Mouse (Mus musculus): ENCODE results near the gene Ccdc90b. TPM values are rescaled to one million over a fixed set of nuclear protein-coding genes. Genes with fewer than 3 reads are reported as not detected.

Gene Ccdc90b
- polyA plus RNA-seq (2012; rRNA removed): 7.9 and 10.8 TPM in 2 replicates

DNA sequence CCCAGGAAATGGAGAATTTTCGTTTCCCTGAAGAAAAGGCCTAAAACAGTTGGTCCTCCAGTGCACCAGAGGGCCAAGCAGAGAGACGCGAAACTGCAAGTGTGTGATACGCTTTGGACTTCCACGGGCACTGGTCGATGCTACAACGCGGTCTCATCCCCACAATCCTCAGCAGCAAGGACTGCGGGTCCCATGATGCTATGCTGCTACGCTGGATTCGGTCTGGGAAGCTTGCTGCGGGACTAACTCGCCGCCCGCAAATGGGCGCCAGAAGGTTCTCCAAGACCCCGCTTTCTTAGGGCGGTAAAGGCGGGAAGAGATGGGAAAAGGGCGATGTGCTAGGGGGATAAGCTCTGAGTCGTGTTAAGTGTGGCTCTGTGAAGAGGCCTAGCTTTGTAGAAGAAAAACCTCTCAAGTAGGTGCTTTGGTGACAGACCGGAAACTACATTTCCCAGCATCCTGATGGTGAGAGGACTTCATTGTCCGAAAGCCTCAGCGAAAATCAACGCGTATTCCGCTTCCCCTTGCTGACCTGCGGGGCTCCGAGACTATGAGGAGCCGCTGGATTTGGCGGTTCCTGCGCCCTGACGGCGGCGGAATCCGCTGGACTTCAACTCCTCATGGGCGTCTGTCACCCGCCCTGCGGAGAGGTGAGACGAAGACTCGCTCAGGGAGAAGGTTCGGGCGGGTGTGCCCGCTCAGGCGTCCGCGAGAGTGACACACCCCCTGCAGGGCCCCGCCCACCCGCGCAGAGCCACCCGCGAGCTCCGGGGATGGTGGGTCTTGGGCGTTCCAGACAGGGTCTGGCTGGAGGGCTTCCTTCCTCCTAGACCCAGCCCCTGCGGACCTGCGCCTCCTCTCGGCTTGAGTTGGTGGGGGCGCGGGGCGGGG is at the start of gene Ccdc90b:
Gene Ccdc90b (plus strand): TSS at position 164 of the 891 bp plus-strand sequence.
- peak; percentile 91 for DNase-seq (ENCODE audit: low read depth)

DNA sequence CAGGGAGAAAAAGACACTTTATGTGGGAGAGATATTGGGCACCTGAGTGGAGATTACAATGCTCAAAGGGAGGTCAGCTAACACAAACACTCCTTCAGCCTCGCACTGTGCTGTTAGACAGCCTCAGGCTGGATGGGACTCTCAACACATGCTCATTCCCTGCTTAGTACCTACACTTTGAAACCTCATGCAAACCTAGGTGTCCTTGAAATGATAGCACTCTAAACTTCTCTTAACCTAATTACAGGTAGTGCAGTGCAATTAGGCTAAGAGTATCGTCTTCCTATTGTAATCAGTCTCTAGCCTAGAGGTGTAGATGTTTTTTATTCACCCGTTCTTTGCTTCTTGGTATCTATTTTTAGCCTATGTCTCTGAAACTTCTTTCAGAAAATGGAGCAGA is 40.6 kb upstream of the Ccdc90b start:
- peak; percentile 19 for DNase-seq (ENCODE audit: low read depth)

DNA sequence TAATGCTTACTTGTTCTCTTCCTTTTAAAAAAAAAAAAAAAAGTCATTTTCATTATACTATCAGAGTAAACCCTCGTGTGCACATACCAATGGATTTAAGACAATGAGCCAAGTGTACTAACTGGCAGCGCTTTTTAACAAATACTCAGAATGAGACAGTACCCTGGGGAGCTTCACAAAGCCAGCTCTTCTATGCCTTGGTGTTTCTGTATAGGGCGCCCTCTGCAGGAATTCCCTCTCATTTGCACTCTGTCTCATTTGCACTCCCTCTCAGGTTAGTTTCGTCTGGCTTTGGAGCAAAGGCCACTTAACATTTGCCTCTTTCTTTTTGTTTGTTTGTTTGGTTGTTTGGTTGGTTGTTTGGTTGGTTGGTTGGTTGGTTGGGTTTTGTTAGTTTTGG is 40.1 kb upstream of the Ccdc90b start:
- DNase-seq (ENCODE audit: low read depth): peak; percentile 4

DNA sequence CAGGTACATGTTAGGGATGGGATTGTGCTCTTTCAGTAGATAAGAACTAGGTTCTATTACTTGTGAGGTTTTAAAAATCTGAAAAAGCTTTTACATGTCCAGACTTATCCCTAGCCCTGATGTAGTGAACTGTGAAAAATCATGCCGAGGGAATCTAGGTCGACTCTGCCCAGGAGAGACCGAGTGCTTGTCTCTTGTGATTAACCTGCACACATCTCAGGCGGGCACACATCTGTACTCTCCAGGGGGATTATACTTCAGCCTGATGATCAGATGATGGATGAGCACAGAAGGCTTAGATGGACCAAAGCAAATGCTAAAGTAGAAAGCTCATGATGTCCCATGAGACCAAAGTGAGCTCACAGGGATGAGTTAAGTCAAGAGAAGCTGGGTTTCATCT is 31.7 kb upstream of the Ccdc90b start:
- no peak for DNase-seq (ENCODE audit: low read depth)

DNA sequence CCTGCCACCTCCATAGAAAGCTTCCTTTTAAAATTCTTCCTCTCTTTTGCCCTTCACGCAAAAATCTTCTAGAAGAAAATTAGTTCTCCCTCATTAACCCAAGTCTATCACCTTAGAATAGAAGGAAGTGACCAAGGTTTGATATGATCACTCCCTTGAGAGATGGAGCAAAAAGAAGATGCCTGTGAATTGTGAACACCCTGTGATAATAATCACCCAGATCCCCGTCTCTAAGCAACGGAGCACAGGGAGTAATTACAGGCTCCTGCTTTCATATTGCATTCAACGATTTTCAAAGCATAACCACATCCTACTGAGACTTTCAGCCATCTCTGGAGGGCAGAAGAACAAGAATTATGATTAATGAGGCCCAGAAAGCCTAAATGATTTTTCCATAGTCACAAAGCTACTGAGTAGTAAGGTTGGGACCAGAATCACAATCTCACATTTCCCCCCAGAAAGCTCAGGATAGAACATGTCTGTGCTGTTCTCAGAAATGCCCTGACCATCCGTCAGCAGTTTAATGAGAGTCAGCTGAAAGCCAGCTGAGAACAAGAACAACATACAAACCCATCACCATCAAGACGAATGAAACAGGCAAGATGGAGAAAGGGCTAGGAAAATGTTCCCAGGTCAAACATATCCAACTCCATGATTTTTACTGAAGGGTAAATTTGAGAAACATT is 28.5 kb upstream of the Ccdc90b start:
- DNase-seq (ENCODE audit: low read depth): no peak

DNA sequence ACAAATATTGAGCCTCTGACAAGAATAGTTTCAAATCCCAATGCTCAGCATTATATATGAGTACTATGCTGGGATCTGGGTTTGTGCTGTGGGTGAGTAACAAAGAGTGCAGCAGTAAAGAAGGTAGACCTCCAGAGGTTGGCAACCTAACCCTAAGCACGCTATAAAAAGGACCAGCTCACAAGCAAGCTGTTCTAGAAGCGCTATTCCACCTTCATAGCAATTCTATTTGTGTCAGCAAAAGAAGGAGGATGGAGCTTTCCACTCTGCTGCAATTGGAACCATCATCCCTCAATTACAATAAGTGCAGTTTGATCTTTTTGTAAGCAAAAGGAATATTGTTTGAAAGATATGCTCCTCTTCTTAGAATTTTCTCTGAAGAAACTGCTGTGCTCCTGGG is 14.2 kb upstream of the Ccdc90b start:
- DNase-seq (ENCODE audit: low read depth): no peak

DNA sequence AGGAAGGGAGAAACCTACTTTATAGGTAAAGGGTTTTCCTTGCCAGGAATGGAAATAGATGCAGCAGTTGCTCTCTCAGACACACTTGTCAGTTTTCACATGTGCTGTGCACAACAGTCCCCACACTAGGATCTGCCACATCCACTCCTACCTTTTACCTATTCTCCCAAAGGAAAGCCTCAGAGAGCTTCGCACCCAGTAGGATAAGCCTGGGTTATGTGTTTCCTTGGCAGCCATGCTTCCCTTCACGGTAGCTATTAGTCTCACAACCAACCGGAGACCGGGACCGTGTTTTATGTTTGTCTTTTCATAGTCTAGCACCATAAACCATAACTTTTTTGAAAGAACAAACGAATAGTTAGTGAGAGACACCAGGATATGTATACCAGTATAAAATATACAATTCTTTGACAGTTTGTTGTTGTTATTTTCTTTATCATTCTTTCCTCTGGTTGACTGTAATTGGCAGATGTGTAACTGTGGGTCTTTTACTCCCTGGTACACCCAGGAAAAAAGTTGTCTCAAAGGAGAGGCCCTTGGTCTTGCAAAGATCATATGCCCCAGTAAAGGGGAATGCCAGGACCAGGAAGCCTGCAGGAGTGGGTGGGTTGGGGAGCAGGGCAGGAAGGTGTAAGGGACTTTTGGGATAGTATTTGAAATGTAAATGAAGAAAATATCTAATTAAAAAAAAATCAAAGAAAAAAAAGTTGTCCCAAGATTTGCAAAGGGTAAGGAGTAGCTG is 10.5 kb upstream of the Ccdc90b start:
- DNase-seq (ENCODE audit: low read depth): no peak

DNA sequence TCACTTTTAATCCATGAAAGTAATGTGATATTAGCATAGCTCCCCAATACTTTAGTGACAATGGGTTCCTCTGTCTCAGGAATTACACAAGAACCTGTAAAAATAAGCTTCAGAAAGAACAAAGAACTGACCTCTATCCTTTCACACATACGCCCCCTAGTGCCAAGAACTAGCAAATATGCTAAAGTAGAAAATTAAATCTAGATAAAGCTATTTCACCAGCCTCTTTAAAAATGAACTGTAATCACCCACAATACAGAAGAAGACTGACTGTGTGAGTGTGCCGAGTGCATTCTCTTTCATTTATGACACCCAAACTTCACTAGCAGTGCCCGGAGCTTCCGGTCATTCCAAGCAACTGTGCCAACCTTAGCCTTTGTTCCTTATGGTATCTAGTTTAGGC is 10.0 kb upstream of the Ccdc90b start:
- no peak for DNase-seq (ENCODE audit: low read depth)

DNA sequence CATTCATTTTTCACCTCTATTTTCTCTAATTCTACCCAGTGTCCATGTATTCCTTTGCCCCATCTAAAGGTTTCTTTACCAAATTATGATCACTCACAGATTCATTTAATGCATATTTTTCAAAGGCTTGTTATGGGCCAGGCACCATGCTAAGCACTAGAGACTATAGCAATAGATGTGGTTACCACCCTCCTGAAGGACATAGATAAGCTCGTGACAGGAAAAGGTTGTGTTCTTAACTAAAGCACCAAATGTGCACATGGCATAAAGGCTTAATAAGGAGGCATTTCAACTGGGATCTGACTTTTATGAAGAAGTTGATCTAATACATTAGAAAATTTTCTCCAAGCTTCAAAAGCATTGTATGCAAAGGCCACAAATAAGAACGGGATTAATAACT is 2.2 kb upstream of the Ccdc90b start:
- DNase-seq (ENCODE audit: low read depth): no peak

DNA sequence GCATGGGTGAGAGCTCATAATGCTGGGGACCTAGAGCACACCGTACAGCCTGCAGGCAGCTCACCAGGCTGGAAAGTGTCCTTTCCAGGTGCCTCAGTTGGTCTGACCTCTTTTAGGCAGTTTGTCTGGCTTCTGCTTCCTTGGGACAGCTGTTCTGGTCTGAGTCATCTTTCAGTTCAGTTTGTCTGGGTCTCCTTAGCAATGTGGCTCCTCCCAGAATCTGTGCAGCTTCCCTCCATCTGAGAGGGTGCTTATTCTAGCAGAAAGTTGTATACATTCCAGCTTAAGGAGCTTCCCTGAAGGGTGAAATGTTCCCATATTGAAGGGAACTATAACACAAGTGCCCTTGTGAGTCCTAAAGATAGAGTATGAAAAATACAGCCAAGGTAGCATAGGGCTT is 5.8 kb downstream of the Ccdc90b start:
- no peak for DNase-seq (ENCODE audit: low read depth)

DNA sequence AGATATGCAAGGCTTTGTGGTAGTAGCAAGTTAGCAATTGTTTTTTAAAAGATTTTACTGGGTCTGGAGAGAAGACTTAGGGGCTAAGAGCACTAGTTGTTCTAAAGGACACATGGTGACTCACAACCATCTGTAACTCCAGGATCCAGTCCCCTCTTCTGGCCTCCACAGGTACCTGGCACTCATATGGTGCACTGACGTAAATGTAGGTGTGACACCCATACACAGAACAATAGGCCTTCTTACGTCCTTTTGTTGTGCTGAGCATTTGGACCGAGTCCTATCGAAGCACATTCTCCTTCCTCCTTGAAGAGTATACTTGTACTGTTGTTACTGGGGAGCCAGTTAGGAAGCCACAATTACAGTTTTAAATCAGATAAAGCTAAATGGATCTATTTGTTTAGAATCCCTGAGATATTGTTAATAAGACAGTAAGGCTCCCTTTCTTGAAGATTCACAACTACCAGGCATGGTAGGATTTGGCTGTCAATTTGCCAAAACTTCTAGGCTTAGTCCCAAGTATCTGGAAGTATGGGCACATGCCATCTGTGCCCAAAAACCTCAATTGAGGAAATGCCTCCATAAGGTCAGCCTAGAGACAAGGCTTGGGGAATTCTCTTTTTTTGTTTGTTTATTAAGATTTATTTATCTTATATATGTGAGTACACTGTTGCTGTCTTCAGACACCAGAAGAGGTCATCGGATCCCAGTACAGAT is 19.7 kb downstream of the Ccdc90b start:
- DNase-seq (ENCODE audit: low read depth): no peak

DNA sequence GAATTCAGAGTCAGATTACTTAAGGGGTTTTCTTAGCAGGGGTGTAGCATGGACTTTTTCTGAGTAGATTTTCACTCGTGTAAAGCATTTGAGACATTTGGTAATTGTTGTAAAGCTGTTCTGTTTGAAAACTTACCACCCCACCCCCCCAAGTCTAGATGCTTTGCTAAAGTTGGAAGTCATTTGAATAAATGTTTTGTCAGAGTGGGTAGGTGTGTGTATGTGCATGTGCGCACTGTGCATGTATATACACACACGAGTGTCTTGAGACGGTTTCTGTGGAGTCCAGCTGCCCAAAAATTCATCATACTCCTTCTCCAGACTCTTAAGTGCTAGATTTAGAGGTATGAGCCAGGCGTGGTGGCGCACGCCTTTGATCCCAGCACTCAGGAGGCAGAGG is 22.6 kb downstream of the Ccdc90b start:
- DNase-seq (ENCODE audit: low read depth): no peak

DNA sequence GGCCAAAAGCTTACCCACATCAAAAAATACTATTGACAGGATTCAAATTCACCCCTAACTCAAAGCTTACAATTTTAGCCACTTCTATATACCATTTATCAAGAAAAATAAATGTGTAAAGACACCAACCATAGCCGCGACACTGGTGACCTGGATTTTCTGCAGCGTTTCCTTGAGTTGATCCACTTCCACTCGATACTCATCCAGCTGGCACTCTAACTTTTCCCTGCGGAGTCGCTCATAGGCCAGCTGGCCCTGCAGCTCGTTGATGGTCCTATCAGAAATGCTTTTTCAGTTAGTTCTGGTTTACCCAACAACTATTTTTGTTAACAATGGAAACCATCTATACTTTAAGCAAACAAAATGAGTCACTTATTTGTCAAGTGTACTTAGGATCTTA is 29.0 kb downstream of the Ccdc90b start:
- DNase-seq (ENCODE audit: low read depth): no peak

DNA sequence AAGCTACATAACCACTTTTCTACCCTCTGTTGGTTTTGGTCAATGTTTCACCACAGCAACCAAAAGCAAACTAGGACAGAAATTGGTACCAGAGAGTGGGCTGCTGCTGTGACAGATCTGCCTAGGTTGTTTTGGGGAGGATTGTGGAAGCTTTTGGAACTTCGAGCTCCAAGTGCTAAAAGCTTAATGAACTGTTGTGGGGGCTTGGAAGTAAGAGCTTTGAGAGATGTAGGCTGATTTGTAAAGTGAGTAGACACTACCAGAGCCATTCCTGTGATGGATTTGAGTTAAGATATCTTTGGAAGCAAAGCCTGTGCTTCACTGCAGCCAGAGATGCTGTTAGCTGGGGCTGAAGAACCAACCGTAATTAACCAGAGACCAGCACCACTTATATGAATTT is 29.9 kb downstream of the Ccdc90b start:
- no peak for DNase-seq (ENCODE audit: low read depth)

DNA sequence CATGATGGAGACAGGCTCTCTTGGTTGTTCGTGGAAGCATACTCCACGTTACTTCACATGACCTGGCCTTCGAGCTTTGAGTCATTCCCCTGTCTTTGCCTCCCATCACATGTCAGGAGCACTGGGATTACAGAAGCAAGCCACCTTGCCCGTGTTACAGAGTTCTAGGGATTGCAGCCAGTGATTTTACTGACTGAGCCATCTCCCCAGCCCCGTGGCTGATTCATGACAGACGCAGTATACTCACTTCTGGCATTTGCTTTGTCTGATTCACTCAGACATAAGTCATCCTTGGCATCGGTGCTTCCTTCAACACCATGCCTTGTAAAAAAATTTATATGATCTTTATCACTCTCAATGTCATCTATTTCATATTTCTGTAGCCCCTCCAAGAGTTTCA is 44.0 kb downstream of the Ccdc90b start:
- DNase-seq (ENCODE audit: low read depth): no peak

DNA sequence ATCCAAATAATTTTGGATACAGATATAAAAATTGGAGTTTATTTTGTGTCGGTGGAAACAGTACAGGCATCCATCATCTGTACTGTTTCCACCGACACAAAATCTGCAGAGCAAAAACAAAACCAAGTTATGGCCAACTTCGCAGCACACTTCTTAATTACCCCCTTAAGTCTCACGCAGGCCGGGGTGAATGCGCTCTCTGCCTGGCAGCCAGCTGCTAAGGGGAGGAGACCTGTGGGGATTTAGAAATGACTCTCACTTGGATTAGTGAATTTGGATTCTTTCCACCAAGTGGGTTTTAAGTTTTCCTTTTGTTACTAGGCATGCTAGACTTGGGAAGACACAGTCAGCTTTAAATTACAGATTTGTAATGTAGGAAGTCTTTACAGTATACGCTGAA is 49.9 kb downstream of the Ccdc90b start:
- DNase-seq (ENCODE audit: low read depth): no peak

DNA sequence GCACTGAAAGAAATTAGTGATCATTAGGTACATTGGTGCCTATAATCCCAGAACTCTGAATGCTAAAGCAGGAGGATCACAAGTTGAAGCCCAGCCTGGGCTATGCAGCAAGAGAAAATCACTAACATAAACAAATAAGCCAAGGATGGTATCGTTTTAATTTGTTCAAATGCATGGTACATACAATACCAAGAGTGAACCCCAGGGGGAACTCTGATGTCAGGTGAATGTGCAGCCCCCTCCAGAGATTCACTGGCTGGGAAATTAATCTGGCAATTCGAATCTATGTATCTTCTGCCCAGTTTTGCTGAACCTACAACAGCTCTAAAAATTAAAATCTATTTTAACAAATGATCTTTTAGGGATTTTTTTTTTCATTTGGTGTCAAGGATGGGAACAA is 63.5 kb downstream of the Ccdc90b start:
- no peak for DNase-seq (ENCODE audit: low read depth)

DNA sequence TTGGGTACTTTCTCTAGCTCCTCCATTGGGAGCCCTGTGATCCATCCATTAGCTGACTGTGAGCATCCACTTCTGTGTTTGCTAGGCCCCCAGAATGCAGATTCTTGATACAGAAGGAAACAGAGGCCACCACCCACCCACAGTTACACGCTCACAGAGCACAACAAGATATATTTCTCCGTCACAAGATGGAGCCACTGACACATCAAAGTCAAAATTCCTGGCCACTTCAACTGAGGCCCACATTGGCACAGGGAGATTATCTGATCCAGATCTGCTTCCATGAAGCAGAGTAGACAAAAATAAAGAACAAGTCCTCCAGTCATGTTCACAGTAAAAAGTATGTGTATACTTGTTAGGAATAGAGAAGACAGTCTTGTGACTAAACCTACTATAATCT is 69.2 kb downstream of the Ccdc90b start:
- no peak for DNase-seq (ENCODE audit: low read depth)

Data from gonadal fat pad, adult 2 months (tissue).